Mouse (Mus musculus): Measurements from ENCODE around the gene Hoxc13. TPM values are rescaled to one million over a fixed set of nuclear protein-coding genes. Genes with fewer than 3 reads are reported as not detected.
A peak's percentile ranks its signal among the peaks of the same experiment; 100 is the strongest.

Gene Hoxc13
- not detected in 2 replicates for total RNA-seq (2014; fragmentation: Nextera tagmentation)
- not detected in 2 replicates for total RNA-seq (2017)

GRCm38 (mm10) chr15:102921053-102922011, at the start of gene Hoxc13:
Gene Hoxc13 (plus strand): TSS chr15:102921103.
- no peak for ATAC-seq (replicated peaks; ENCODE audit: poor library complexity, severe bottlenecking)

GRCm38 (mm10) chr15:102885803-102886202, 35.1 kb upstream of the Hoxc13 start:
- no peak for ATAC-seq (replicated peaks; ENCODE audit: poor library complexity, severe bottlenecking)

GRCm38 (mm10) chr15:102895115-102895514, 25.8 kb upstream of the Hoxc13 start:
- no peak for ATAC-seq (replicated peaks; ENCODE audit: poor library complexity, severe bottlenecking)

- ATAC-seq (replicated peaks; ENCODE audit: poor library complexity, severe bottlenecking), result no peak
Observed at GRCm38 (mm10) chr15:102904946-102905345, 16.0 kb upstream of the Hoxc13 start.

- ATAC-seq (replicated peaks; ENCODE audit: poor library complexity, severe bottlenecking), result no peak
Observed at GRCm38 (mm10) chr15:102909536-102909935, 11.4 kb upstream of the Hoxc13 start.

- no peak for ATAC-seq (replicated peaks; ENCODE audit: poor library complexity, severe bottlenecking)
Observed at GRCm38 (mm10) chr15:102910038-102910437, 10.9 kb upstream of the Hoxc13 start.

GRCm38 (mm10) chr15:102910496-102911095, 10.3 kb upstream of the Hoxc13 start:
- ATAC-seq (replicated peaks; ENCODE audit: poor library complexity, severe bottlenecking), result no peak

GRCm38 (mm10) chr15:102913038-102913585, 7.8 kb upstream of the Hoxc13 start:
- no peak for ATAC-seq (replicated peaks; ENCODE audit: poor library complexity, severe bottlenecking)

- ATAC-seq (replicated peaks; ENCODE audit: poor library complexity, severe bottlenecking), result no peak
Observed at GRCm38 (mm10) chr15:102917972-102918572, 2.8 kb upstream of the Hoxc13 start.

GRCm38 (mm10) chr15:102918611-102919265, 2.2 kb upstream of the Hoxc13 start:
- ATAC-seq (replicated peaks; ENCODE audit: poor library complexity, severe bottlenecking), result no peak

GRCm38 (mm10) chr15:102919336-102920180, 1.3 kb upstream of the Hoxc13 start:
- no peak for ATAC-seq (replicated peaks; ENCODE audit: poor library complexity, severe bottlenecking)

GRCm38 (mm10) chr15:102920619-102921018, 284 bp upstream of the Hoxc13 start:
- peak; percentile 59 for ATAC-seq (replicated peaks; ENCODE audit: poor library complexity, severe bottlenecking)

GRCm38 (mm10) chr15:102922012-102922362, 1.1 kb downstream of the Hoxc13 start:
- ATAC-seq (replicated peaks; ENCODE audit: poor library complexity, severe bottlenecking), result no peak

- no peak for ATAC-seq (replicated peaks; ENCODE audit: poor library complexity, severe bottlenecking)
Observed at GRCm38 (mm10) chr15:102922636-102923500, 2.0 kb downstream of the Hoxc13 start.

GRCm38 (mm10) chr15:102927032-102927645, 6.2 kb downstream of the Hoxc13 start:
- ATAC-seq (replicated peaks; ENCODE audit: poor library complexity, severe bottlenecking), result no peak

GRCm38 (mm10) chr15:102931706-102932358, 10.9 kb downstream of the Hoxc13 start:
- no peak for ATAC-seq (replicated peaks; ENCODE audit: poor library complexity, severe bottlenecking)

- no peak for ATAC-seq (replicated peaks; ENCODE audit: poor library complexity, severe bottlenecking)
Observed at GRCm38 (mm10) chr15:102934438-102934837, 13.5 kb downstream of the Hoxc13 start.

- no peak for ATAC-seq (replicated peaks; ENCODE audit: poor library complexity, severe bottlenecking)
Observed at GRCm38 (mm10) chr15:102934897-102935296, 14.0 kb downstream of the Hoxc13 start.

Data from granulocyte monocyte progenitor cell, adult 5-6 weeks (primary cell).